Mouse (Mus musculus) CH12.LX (cell line): ENCODE data around the gene Fbxl20. TPM values are rescaled to one million over a fixed set of nuclear protein-coding genes. Genes with fewer than 3 reads are reported as not detected.

Source experiments
- DNase-seq: peaks from one replicate; pipeline ENCODE4 v3.0.0-alpha.2; 2013; ENCODE audit errors: extremely low read depth
- H3K27ac ChIP-seq: 2 replicates; pipeline ENCODE4 v1.5.1; 2012; ENCODE audit warnings: low read depth, mild to moderate bottlenecking, control low read depth, moderate library complexity; ENCODE audit not compliant: insufficient read depth
- H3K27me3 ChIP-seq: replicated peaks from 2 replicates; pipeline ENCODE3; 2012; ENCODE audit warnings: inconsistent platforms
- H3K36me3 ChIP-seq, 2 experiments: replicated peaks in 1 of 2; 2 replicates each; pipeline versions ENCODE3 to v1.6.1; 2012; ENCODE audit warnings: inconsistent platforms in 1 of 2, low read length in 1 of 2, mild to moderate bottlenecking in 1 of 2, mixed read lengths in 1 of 2, moderate library complexity in 1 of 2; ENCODE audit not compliant: control insufficient read depth in 1 of 2, insufficient read depth in 1 of 2
- H3K4me1 ChIP-seq, 2 experiments: 2 replicates each; pipeline ENCODE4 v1.6.1; 2012; ENCODE audit warnings: inconsistent platforms in 1 of 2, moderate library complexity in 1 of 2; ENCODE audit not compliant: insufficient read depth in 2 of 2, control insufficient read depth in 1 of 2
- H3K4me2 ChIP-seq: 2 replicates; pipeline ENCODE4 v1.6.1; 2012; ENCODE audit warnings: low read depth, mild to moderate bottlenecking, control low read depth; ENCODE audit not compliant: poor library complexity, insufficient read depth, severe bottlenecking
- H3K4me3 ChIP-seq, 3 experiments: fragments of 150-350 bp in 1 of 3; sonication (generic) in 1 of 3; replicated peaks in 1 of 3; 2 replicates each; pipeline versions ENCODE3 to v1.5.1; 2011 to 2012; ENCODE audit warnings: low read depth in 2 of 3, low read length in 2 of 3, mild to moderate bottlenecking in 2 of 3, moderate library complexity in 2 of 3, control low read depth in 1 of 3, improper control_type of control experiment in 1 of 3, inconsistent platforms in 1 of 3, mixed read lengths in 1 of 3; ENCODE audit not compliant: poor library complexity in 1 of 3
- H3K79me2 ChIP-seq: replicated peaks from 2 replicates; pipeline ENCODE4 v1.6.1; 2012; ENCODE audit warnings: mild to moderate bottlenecking, moderate library complexity; ENCODE audit not compliant: control insufficient read depth, poor library complexity, insufficient read depth, severe bottlenecking; ENCODE audit errors: extremely low read depth
- H3K9ac ChIP-seq: 2 replicates; pipeline ENCODE4 v1.6.1; 2012; ENCODE audit warnings: low read depth, mild to moderate bottlenecking, control low read depth, moderate library complexity; ENCODE audit not compliant: insufficient read depth
- H3K9me3 ChIP-seq: replicated peaks from 2 replicates; pipeline ENCODE3; 2012; ENCODE audit warnings: low read length, inconsistent platforms, mixed read lengths
- CHD1 ChIP-seq: IDR thresholded peaks from 2 replicates; pipeline ENCODE4 v1.6.1; 2012; ENCODE audit warnings: low read depth, low read length, improper control_type of control experiment, inconsistent platforms
- CHD2 ChIP-seq: IDR thresholded peaks from 2 replicates; pipeline ENCODE4 v1.6.1; 2011; ENCODE audit warnings: low read length, improper control_type of control experiment
- CTCF ChIP-seq, 2 experiments: IDR thresholded peaks in 1 of 2; conservative IDR thresholded peaks in 1 of 2; 2 replicates each; pipeline ENCODE4 v1.5.1; 2011 to 2012; ENCODE audit warnings: low read depth in 2 of 2, low read length in 2 of 2, improper control_type of control experiment in 1 of 2, inconsistent platforms in 1 of 2, mild to moderate bottlenecking in 1 of 2, moderate library complexity in 1 of 2
- E2F4 ChIP-seq: IDR thresholded peaks from 2 replicates; pipeline ENCODE4 v1.6.1; 2011; ENCODE audit warnings: low read depth, low read length, improper control_type of control experiment; ENCODE audit not compliant: insufficient replicate concordance
- ELF1 ChIP-seq: IDR thresholded peaks from 2 replicates; pipeline ENCODE4 v1.6.1; 2014; ENCODE audit warnings: low read depth, mild to moderate bottlenecking, inconsistent platforms, low read length, improper control_type of control experiment
- HCFC1 ChIP-seq: IDR thresholded peaks from 2 replicates; pipeline ENCODE4 v1.6.1; 2012; ENCODE audit warnings: low read depth, mild to moderate bottlenecking, inconsistent platforms, low read length, improper control_type of control experiment
- MAX ChIP-seq: IDR thresholded peaks from 2 replicates; pipeline ENCODE4 v1.6.1; 2011; ENCODE audit warnings: low read length, improper control_type of control experiment
- MAZ ChIP-seq: IDR thresholded peaks from 2 replicates; pipeline ENCODE4 v1.6.1; 2012; ENCODE audit warnings: low read depth, mild to moderate bottlenecking, inconsistent platforms, low read length, improper control_type of control experiment, moderate library complexity
- MXI1 ChIP-seq: IDR thresholded peaks from 2 replicates; pipeline ENCODE4 v1.6.1; 2011; ENCODE audit warnings: mild to moderate bottlenecking, low read depth, low read length, improper control_type of control experiment
- NELFE ChIP-seq: IDR thresholded peaks from 2 replicates; pipeline ENCODE4 v1.6.1; 2011; ENCODE audit warnings: low read depth, low read length, improper control_type of control experiment
- NRF1 ChIP-seq: IDR thresholded peaks from 2 replicates; pipeline ENCODE4 v1.6.1; 2014; ENCODE audit warnings: low read depth, mild to moderate bottlenecking, inconsistent platforms, low read length, improper control_type of control experiment, moderate library complexity
- POLR2A ChIP-seq: IDR thresholded peaks from 2 replicates; pipeline ENCODE4 v1.6.1; 2011; ENCODE audit warnings: low read depth, mild to moderate bottlenecking, improper control_type of control experiment, low read length
- POLR2AphosphoS2 ChIP-seq: IDR thresholded peaks from 2 replicates; pipeline ENCODE4 v1.6.1; 2011; ENCODE audit warnings: low read depth, low read length, improper control_type of control experiment
- RAD21 ChIP-seq: IDR thresholded peaks from 2 replicates; pipeline ENCODE4 v1.6.1; 2011; ENCODE audit warnings: low read depth, mild to moderate bottlenecking, low read length, improper control_type of control experiment, moderate library complexity
- RCOR1 ChIP-seq: conservative IDR thresholded peaks from 2 replicates; pipeline ENCODE4 v1.6.1; 2012; ENCODE audit warnings: low read depth, mild to moderate bottlenecking, inconsistent platforms, low read length, improper control_type of control experiment
- SIN3A ChIP-seq: IDR thresholded peaks from 2 replicates; pipeline ENCODE4 v1.6.1; 2012; ENCODE audit warnings: low read length, improper control_type of control experiment, inconsistent platforms
- SMC3 ChIP-seq: IDR thresholded peaks from 2 replicates; pipeline ENCODE4 v1.6.1; 2011; ENCODE audit warnings: low read depth, low read length, improper control_type of control experiment
- TCF12 ChIP-seq: IDR thresholded peaks from 2 replicates; pipeline ENCODE4 v1.6.1; 2014; ENCODE audit warnings: low read depth, mild to moderate bottlenecking, inconsistent platforms, low read length, improper control_type of control experiment
- USF1 ChIP-seq: IDR thresholded peaks from 2 replicates; pipeline ENCODE4 v1.6.1; 2014; ENCODE audit warnings: low read depth, mild to moderate bottlenecking, inconsistent platforms, low read length, improper control_type of control experiment
- ZMIZ1 ChIP-seq: IDR thresholded peaks from 2 replicates; pipeline ENCODE4 v1.6.1; 2012; ENCODE audit warnings: low read depth, mild to moderate bottlenecking, inconsistent platforms, low read length, improper control_type of control experiment
- ZNF384 ChIP-seq: IDR thresholded peaks from 2 replicates; pipeline ENCODE4 v1.6.1; 2012; ENCODE audit warnings: low read depth, low read length, improper control_type of control experiment, inconsistent platforms
- dilution Hi-C: fragments of 300-500 bp; cut with MboI; formaldehyde crosslinking; loops from 2 replicates; pipeline ENCODE4 v1.14.3; 2020; ENCODE audit warnings: low sequenced_read_pairs; ENCODE audit not compliant: extremely low pct_unique_long_range_greater_than_20kb, extremely low pct_ligation_motif_present
- in situ Hi-C: fragments of 300-500 bp; cut with MboI; formaldehyde crosslinking; loops from 3 replicates; pipeline ENCODE4 v1.14.3; 2019; ENCODE audit warnings: low sequenced_read_pairs, low pct_ligation_motif_present, low pct_unique_long_range_greater_than_20kb, mixed read lengths
- polyA plus RNA-seq: library from polyadenylated mRNA; unstranded; fragments of >175 nt; gene quantifications from 2 replicates; pipeline ENCODE4 v1.2.1, GENCODE M21; 2012; ENCODE audit warnings: low read depth; ENCODE audit not compliant: insufficient read length
- total RNA-seq, 2 experiments: library from RNA; depleted of rRNA; stranded (reverse); fragments of 300-350 nt in 1 of 2; fragments of >200 nt in 1 of 2; gene quantifications; 2 replicates each; pipeline ENCODE4 v1.2.3; 2012 to 2014

The Fbxl20 gene
- total and polyA plus RNA-seq, 3 experiments, result 6.4 to 9.0 (median 7.9) TPM

DNA sequence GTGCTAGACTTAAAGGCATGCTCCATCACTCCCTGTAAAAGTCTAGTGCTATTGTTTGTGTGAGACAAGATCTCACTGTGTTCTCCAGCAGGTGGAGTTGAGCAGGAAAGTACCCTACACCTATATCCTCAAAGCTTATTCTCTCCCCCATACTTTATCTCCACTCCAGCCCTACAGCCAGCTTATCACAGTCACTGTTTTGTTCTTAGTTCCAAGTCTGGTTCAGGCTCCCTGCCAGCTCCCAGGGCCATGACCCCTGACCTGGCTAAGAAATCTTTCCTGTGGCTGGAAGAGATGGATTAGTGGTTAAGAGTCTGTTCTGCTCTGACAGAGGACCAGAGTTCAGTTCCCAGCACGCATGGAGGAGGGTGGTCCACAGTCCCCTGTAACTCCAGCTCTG lies 103.7 kb downstream of the Fbxl20 start:
- DNase-seq, result no peak
- Histone ChIP-seq H3K27me3 (no peaks in the 10 kb centered on the region), H3K9ac (no peak overlapping the region), H3K4me2 (no peak overlapping the region), H3K79me2 (no peaks in the 10 kb centered on the region), H3K4me3 (no peak overlapping the region), H3K9me3 (peaks cover 3% of the 10 kb centered on the region), H3K36me3 (no peaks in the 10 kb centered on the region), H3K4me1 (peaks cover 15 to 49% of the 10 kb centered on the region in 2 experiments), H3K27ac (no peak overlapping the region)
- in situ Hi-C loops, result no loop called here
- TF ChIP-seq CTCF (conservative IDR thresholded peaks at IDR 0.05 in 1 of 2, IDR thresholded peaks at IDR 0.05 in 1 of 2; ENCODE audit: low read depth in 2 of 2, low read length in 2 of 2) (peak in 1 of 2 experiments; percentile 43; a peak in 2 of 4 replicates), SMC3 (peak; percentile 35), TCF12 (no peak)
- dilution Hi-C loops, result no loop called here

GRCm38 (mm10) chr11:98045596-98045995 lies 104.6 kb downstream of the Fbxl20 start:
- Histone ChIP-seq H3K36me3 (no peaks in the 10 kb centered on the region), H3K27me3 (no peaks in the 10 kb centered on the region), H3K27ac (no peak overlapping the region), H3K4me3 (no peak overlapping the region), H3K9me3 (peaks cover 3% of the 10 kb centered on the region), H3K79me2 (no peaks in the 10 kb centered on the region), H3K4me1 (peaks cover 14 to 40% of the 10 kb centered on the region in 2 experiments), H3K4me2 (no peak overlapping the region), H3K9ac (no peak overlapping the region)
- in situ Hi-C loops (no loop called here), dilution Hi-C loops (no loop called here)
- peak; percentile 43 for DNase-seq
- TF ChIP-seq SIN3A (no peak), HCFC1 (no peak), SMC3 (no peak), USF1 (no peak), NELFE (no peak), RAD21 (peak; percentile 15), MAX (no peak), CTCF (conservative IDR thresholded peaks at IDR 0.05 in 1 of 2, IDR thresholded peaks at IDR 0.05 in 1 of 2; ENCODE audit: low read depth in 2 of 2, low read length in 2 of 2) (peak; percentile 22 to 60; a peak in 2 of 4 replicates)
- TF ChIP-seq, all 38 proteins: peak for 2

DNA sequence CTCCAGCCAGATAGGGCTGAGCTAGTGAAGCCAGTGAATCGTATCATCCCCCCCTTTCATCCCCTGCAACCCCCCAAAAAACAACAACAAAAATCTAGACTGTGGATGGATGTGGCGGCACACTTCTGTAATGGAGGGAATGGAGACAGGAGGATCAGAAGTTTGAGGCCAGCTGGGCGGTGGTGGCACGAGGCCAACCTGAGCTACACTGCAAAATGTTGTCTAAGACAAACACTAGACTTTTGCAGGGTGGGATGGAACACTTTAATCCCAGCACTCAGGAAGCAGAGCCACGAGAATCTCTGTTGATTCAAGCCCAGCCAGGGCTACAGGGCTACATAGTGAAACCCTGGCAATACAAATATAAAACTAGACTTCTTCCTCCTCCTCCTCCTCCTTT lies 106.1 kb downstream of the Fbxl20 start:
- dilution Hi-C loops (no loop called here), in situ Hi-C loops (no loop called here)
- no peaks in the 10 kb centered on the region for H3K79me2 ChIP-seq
- H3K4me2 ChIP-seq, result no peak overlapping the region
- TF ChIP-seq NRF1, result no peak
- no peak for TF ChIP-seq RCOR1
- no peak for TF ChIP-seq ELF1
- TF ChIP-seq POLR2A, result no peak
- TF ChIP-seq SIN3A, result no peak
- TF ChIP-seq ZMIZ1, result no peak
- no peak for TF ChIP-seq ZNF384
- TF ChIP-seq E2F4, result no peak
- TF ChIP-seq MAX, result no peak
- no peak for TF ChIP-seq CHD1
- TF ChIP-seq SMC3, result no peak
- no peak for TF ChIP-seq POLR2AphosphoS2
- TF ChIP-seq RAD21, result no peak
- TF ChIP-seq TCF12, result no peak
- no peak for TF ChIP-seq MXI1
- no peak for TF ChIP-seq USF1
- TF ChIP-seq MAZ, result no peak
- TF ChIP-seq CHD2, result no peak
- peaks cover under 1 to 25% of the 10 kb centered on the region in 2 experiments; a peak in 3 of 4 replicates for H3K4me1 ChIP-seq
- no peak overlapping the region for H3K27ac ChIP-seq
- H3K27me3 ChIP-seq, result no peaks in the 10 kb centered on the region
- H3K36me3 ChIP-seq, result no peaks in the 10 kb centered on the region
- DNase-seq, result no peak
- no peak overlapping the region for H3K4me3 ChIP-seq
- H3K9me3 ChIP-seq, result peaks cover 3% of the 10 kb centered on the region
- no peak overlapping the region for H3K9ac ChIP-seq
